Mouse (Mus musculus): ENCODE measurements at regions not wholly inside any gene's neighbourhood (a gene's known extent, or its start where the extent isn't known, plus 50 kb on each side); places are given as distances from the start of the nearest gene placed in this dataset.
A peak's percentile ranks its signal among the peaks of the same experiment; 100 is the strongest.

DNA sequence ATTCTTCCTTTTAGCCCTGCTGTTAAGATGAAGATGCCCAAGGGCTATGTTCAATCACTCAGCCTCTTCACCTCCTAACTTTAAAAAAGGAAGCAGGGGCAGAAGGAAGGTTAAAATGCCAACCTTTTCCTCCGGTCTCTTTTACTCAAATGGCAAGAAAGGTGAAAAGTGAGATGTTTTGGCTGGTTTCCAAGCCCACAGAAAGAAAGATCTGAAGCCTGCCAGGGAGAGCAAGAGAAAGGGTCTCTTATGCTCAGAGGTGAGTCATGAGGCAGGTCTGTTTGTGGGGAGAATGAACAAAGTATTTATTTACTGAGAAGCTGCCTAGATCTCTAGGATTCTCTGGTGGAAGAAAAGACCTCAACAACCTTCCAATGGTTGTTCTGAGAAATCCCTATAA is 162.1 kb upstream of the Kirrel3 start:
- no peak for DNase-seq

DNA sequence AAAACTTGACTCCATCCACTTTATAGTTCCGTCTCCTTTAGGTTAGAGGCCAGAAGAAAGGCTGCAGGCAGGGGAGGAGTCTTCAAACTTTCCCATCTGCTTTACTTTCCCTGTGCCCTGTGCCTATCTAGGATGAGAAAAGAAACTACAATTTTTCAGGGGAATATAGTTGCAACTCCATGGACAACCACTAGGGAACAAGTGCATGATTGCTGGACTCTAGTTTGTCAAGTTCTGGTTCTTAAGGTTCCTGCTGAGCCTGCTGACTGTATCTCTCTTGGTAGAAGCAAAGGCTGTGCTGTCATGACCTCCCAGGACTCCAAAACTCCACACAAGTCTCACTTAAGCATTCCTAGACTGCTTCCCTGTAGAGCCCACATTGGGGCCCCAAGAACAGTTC is 157.0 kb upstream of the Kirrel3 start:
- no peak for DNase-seq

DNA sequence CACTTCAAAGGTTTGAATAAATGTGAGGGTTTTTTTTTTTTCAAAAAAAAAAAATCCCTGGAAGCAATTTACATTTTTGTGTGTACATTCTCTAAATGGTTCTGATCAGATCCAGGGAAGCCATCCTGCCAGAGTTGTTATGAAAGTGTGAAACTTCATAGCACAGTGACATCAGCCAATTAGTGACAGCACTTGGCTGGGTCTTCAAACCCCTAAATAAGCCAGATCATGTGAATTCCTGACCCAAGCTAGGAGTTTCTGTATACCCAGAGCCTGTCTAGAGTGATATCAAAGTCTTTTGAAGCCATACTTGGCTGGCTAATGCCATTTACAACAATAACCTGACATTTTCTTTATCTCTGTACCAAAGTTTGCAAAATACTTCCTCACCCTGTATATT is 151.6 kb upstream of the Kirrel3 start:
- DNase-seq: no peak

DNA sequence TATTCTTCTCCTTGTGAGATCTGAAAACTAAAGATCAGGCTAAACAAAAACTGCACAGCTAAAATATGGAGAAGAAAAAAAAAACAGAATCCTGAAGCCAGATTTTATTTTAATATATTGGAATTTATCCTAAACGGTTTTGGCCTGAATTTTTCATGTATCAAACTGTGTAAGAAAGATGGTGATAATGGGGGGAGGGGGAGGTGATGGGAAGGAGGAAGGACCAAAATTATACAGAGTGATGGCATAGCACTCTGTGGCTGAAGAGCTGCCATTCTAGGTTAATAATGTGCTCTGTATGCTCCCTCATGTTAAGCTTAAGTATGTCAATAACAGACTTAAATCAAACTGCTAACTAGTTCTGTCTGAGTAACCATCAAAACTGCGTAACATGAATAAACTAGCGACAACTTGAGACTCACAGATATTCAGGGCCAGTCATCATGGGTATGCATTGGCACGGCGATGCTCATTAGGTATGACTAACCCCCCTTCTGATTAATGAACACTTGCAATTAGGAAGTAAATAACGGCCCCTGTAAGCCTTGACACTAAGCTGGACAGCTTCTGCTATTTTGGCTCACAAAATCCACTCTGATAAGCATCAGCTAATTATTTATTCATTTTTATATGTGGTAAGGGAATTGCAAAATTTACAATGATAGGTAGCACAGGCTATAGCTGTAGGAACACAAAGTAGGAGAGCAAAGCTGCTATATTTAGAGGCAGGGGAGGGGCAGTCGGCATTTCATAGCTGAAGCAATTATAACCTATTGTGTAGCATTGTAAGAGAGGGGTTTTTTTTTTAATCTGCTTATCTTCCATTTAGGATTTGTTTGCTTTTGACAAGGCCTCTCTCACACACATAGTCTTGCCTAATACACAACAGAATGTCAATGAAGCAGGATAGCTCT is 150.9 kb upstream of the Kirrel3 start:
- DNase-seq: no peak

DNA sequence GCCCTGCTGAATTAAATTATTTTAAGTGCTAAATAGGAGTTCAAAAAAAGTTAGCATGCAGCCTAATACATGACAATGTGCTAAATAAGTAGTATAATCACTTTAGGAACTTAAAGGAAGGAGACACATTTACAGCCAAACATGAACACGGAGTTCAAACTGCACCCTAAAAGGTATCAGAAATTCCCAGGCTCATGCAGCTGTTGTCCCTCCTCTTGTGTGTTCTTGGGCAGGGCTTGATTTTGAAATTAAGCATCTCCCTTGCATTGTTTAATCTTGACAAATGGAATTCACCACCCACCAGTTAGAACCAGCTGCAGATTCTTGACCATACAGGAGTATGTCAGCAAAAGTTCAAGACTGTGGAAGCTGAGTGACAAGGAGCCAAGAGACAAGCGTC is 137.3 kb upstream of the Kirrel3 start:
- DNase-seq: no peak

DNA sequence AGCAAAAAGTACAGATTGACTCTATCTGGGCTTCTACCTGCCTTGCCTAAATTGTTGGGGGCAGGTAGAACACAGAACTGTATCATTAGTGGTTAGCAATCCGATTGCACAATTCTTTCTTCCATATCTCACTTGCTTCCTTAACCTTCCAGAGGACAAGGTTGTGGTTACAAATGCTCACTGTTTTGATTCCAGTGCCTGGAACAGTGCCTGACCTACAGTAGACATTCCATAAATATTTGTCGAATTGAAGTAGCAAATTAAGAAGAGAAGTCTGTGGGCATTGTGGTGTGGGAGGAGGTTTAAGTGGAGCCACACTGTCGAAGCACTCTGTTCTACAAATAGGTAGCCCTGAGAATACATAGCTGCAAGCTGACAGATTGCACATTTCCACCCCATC is 135.7 kb upstream of the Kirrel3 start:
- no peak for DNase-seq

DNA sequence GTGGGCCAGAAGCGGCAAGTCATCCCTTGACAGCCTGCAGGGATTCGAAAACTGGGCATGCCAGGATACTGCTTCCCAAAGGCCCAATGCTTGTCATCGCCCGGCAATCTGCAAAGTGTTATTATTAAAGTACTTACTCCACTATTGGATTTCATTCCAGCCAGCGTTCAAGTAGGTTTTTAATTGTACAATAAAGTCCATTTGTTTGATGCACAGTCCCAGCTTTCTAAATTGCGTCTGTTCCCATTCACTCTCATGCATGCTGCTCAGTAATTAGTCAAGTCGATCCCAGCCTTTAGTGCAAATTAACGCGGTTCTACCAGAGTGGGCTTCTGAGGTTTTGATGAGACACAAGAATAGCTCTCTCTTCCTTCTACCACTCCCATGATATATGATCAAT is 131.9 kb upstream of the Kirrel3 start:
- DNase-seq: no peak

DNA sequence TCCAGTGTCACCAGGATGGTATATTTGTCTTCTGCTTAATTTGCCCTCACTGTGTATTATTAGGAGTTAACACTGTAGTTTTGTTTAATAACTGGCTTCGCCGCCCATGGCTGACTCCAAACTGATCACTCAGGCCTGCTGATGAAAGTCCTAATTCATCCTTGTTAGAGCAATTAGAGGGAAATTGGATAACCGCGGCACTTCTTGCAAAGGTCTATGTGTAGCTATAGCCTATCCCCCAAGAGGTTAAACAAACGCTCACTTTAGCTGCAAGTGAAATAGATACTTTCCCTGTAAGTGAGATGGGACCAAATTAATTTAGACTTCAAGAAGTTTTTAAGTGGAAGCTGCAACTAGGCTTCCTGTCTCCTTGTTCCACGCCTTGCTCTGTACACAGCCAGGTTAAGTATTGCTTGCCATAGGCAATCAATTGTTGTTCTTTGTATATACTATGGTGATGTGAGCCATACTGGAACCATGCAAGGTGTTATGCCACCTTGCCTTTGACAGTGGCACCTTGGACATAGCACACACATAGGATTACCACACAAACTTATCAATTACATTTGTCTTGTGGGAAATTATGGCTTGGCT is 130.9 kb upstream of the Kirrel3 start:
- no peak for DNase-seq

DNA sequence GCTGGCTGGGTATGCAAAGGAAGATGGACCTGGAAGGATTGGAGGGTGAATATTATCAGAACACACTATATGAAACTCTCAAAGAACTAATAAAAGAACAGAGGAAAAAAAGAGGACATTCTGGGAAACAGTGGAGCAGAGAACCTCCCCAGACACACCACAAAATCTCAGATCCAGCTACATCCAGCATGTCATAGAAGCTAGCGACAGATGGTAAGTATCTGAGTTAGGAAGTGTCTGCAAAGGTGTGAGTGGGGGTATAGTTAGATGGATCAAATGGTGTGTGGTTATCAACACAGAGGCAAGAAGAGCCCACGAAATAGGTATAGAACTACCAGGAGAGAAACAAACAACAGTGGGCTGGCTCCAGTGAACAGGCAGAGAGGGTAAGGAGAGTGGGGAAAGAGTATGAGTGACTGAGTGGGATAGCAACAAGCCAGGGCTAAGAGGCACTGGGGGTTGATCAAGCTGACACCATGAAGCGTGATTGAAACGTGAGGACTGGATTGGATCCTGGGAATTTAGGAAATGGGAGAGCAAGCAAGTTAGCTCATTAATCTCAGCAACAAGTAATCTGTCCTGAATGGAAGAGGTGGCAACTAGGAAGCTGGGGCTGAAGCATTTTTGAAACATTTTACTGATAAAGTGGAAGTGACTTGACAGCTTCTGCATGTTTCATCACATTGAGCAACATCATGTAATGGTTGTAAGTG is 114.9 kb upstream of the Kirrel3 start:
- no peak for DNase-seq

DNA sequence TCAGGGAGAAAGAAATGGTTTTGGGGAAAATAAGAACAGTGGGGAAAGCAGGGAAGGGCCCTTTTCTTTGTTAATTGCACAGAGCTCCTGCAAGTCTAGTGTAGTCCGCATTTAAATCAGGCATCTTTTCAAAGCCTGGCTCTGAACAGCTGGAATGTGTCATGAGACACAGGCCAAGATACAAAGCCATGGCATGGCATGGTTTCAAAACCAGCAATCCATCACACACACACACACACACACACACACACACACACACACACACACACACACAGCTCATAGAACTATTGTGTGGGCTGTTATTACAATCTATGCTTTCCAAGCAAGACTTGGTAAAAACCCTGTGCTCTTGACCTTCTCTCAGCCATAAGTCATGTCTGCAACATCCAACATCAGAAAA is 110.5 kb upstream of the Kirrel3 start:
- no peak for DNase-seq

DNA sequence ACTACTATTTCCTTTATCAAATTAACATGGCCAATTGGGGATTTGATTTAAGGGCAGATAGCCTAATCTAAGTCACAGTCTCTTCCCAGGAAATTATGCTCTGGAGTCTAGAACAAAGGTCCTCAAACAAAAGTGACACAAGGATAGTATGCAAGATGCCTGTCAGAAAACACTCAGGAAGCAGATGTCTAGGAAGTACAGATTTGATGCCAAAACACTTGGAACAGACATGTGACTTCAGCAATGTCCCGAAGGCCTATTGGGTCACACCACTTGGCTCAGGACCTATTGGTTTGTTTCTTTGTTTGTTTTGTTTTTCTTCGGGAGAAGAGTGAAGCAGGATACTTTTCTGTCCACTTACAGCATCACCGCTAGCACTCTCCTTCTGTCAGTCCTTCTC is 105.7 kb upstream of the Kirrel3 start:
- no peak for DNase-seq

DNA sequence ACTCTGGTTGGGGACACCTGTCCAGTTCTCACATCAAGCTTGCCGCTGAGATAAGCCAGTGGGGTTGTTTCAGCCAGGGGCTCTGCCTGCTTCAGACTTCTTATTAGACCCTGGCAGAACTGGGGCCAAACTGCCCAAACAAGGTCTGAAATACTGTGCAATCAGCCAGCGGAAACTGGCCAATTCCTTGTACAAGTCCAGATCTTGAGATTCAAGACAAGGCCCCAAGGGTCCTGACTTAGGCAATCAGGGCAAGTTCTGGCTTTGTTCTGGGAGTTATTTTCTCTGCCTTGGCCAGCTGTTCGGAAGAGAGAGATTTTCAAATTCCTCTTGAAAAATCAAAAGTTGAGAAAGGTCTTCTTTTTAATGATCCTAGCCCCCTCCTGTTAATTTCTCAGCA is 104.1 kb upstream of the Kirrel3 start:
- no peak for DNase-seq

DNA sequence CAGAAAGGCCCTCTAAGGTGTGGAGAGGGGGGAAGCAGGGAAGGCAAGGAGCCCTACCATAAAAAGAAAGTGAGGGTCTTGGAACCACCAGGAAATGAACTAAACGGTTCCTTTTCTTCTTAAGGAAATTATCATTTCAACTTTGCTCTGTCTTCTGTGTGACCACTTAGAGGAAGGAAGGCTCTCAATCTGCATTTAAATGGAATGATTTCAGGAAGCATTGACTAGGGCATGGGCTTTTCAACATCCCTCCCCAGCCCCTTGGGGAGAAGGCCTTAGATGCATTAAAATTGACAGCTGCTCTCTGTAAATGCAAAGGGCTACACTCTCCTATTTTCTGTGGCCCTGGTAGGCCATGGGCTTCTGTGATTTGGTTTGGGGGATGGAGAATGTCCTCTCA is 103.5 kb upstream of the Kirrel3 start:
- DNase-seq: no peak

DNA sequence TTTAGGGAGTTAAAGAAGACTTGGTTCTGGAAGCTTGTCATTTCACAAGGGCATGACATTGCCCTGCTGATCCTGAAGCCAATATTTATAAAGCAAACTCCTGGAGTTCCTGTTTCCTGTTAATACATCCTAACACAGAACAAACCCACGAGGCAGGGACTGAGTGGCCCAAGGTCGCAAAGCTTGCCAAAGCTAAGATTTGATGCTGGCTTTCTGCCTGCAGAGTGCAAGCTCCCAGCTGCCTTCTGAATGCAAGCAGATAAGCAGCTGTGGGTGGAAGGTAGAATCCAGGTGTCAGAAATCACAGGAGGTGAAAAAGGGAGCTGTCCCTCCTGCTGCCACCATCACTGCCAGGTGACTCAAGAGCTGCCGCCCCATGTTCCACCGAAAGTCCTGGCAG is 99.6 kb upstream of the Kirrel3 start:
- DNase-seq: peak; percentile 11 to 20

DNA sequence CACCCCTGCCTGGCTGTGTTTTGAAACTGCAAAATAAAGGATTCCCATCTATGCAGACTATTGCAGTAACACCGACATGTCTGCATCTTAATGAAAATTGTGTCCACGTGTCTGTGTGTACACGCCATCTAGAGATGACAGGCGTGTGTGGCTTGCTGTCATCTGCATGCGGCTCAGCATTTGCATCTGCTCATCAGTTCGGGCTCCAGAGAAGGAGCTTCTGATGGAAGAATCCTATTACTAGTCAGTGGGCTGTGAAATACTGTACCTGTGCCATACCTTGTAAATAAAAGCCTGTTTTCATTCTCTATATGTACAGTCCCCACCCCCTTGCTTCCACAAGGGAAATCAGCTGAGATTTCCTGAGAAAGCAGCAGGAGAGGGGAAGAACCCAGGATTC is 92.7 kb upstream of the Kirrel3 start:
- DNase-seq: no peak

DNA sequence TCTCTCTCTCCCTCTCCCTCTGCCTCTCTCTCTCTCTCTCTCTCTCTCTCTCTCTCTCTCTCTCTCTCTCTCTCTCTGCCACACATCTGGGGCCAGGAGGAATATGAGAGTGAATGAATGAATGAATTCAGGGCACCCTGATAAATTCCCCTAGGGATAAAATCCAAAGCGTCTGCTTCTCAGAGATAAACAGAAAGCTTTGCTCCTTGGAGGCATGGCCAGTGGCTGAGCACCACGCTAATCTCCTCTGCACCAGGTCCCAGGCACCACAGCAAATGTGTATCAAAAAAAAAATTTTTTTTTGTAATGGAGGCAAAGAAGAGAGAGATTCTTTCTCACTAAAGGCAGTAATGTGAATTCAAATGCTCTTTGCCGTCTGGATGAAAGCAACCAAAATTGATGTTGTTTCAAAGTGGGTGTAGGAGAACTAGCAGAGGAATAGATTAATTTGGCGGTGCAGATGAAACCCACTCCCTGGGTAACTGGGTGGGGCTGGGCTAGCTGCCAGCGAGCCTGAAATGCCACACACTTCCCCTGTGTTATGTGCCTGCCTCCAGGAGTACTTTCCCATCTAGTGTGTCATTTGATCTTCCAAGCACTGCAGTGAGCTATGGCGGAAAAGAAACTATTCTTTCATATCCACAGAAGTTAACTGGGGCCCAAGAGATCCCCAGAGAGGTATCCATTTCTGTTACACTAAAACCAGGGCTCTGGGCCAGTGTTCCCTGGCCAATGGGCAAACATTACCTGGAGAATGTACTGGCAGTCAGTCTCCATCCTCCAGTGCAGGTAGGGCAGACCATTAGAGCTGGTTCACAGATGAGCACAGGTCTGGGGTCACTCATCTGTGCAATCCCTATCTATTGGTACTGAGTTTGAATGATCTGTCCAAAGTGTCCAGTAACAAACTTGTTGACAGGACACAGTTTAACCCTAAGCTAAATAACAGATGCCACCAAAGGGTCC is 89.6 kb upstream of the Kirrel3 start:
- peak; percentile 20 to 33 for DNase-seq

DNA sequence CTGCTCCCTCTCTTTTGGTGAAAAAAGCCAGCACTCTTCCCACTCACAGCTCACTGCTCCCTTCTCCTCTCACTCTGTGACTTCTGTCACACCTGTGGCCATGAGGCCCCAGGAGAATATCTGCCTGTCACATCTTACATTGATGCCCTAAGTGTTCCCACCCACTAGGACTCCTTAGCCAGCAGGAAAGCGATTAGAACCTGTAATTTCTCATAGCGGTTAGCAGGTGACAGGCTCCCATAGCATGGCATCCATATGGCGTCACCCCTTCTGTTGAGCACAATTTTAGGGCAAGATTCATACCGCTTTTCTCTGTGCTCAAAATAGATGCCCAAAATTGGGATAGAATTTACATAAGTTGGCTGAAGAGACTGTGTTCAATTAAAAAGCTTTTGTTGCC is 74.0 kb upstream of the Kirrel3 start:
- DNase-seq: no peak

DNA sequence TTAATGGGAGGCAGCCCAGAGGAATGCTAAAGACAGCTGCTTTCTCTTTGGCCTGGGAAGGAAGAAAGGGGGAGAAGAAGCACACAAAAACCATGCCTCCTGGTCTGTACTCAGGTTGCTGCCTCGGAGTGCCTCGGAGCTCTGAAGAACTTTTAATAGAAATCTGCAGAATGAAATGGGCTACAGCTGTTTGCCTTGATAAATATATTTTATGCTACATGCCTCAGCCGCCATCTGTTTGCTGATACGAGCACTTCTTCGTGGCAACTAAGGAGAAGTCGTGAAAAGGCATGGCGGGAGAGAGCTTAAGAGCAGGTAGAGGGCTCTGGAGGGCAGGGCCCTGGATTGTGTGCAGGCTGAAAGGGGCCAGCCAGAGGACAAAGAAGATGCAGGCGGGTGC is 69.5 kb upstream of the Kirrel3 start:
- no peak for DNase-seq

DNA sequence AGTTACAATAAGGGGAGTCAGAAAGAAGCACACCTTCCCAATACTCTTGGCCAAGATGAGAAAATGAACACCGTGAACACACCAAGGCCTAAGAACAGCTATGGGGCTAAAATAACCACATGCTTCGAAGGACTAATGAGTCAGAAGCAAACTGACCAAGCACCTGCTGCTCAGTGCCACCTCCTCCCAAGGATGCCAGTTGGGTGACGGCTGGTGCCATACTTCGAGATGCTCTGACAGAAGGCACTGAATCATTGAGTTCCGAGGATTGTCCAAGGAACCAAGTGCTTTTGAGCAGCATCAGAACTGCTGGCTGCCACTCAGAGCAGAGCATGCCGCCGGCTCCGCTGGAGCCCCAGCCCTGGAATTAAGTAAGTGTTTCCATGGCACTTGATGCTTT is 67.6 kb upstream of the Kirrel3 start:
- DNase-seq: peak; percentile 10 to 11

DNA sequence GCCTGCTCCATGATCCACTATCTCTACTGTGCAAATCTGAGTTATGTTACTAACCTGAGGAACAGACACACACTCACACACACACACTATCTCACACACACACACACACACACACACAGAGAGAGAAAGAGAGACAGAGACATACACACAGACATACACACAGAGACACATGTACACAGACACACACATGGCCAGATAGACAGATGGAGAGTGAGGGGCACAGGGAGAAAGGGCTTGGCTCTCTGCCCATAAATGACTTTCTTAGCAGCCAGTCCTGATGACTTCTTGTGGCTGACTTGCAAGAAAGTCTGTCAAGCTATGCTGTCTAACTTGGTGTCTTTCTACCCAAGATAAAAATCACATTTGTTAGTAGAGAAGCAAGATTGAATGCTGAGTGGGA is 63.7 kb upstream of the Kirrel3 start:
- DNase-seq: peak; percentile 65 to 66

DNA sequence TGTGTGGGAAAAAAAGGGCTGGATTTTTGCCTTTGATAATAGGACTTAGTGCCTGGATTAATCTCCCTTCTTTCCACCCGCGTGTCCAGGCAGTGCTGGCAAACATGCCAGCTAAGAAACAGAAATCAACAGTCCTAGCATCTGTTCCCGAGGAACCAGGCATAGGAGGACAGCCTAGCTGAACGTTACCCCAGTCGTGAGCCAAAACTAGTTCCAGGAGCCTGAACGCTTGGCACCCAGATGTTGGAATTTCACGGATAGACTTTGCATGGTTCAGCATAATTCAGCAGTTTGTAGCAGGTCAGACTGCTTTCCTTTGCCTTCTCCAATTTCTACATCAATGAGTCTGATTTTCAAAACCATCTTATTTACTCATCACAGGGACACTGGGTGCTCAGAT is 62.6 kb upstream of the Kirrel3 start:
- DNase-seq: peak; percentile 26 to 49

DNA sequence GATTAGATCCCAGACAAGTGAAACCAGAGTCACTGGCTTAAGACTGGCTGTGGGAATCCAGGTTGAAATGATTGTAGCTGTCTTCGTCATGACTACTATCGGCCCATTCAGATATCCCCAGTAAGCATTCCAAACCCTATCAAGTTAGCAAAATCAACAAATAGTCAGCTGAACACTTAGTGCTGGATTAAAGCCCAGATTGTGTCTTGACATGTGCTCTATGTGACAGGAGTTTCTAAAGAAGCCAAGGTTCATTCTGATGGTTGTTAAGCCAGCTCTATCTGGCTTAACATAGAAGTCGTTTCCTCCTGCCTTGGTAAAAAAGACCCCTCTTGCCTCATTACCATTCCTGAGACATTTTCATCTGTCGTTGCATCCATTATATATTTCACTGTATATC is 59.1 kb upstream of the Kirrel3 start:
- peak in 1 of 2 experiments; percentile 19 for DNase-seq

DNA sequence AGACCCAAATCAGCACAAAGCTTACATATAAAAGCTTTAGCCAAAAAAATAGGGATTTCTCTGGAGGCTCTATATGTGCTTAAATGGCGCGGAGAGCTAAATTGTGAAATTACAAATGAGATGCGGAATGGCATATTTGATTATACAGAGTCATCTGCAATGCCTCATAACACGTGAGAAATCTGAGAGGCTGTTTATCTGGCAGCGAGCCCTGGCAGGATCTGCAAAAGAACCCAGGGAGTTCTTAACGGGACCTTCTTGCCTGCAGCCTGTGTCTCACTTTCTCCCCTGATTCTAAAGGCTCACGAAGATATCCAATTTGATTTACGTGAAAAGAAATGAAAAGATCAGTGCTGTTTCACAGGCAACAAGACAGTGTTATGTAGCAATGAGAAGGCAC is 58.0 kb upstream of the Kirrel3 start:
- DNase-seq: peak; percentile 76 to 83

All from cerebellum, postnatal 10 days (tissue).